Mouse (Mus musculus) kidney, postnatal 14 days (tissue): ENCODE measurements around the gene Kcnk4.

Source experiments
- DNase-seq: peaks from one replicate; pipeline ENCODE4 v3.0.0; 2022; ENCODE audit warnings: mixed read lengths

The Kcnk4 gene

DNA sequence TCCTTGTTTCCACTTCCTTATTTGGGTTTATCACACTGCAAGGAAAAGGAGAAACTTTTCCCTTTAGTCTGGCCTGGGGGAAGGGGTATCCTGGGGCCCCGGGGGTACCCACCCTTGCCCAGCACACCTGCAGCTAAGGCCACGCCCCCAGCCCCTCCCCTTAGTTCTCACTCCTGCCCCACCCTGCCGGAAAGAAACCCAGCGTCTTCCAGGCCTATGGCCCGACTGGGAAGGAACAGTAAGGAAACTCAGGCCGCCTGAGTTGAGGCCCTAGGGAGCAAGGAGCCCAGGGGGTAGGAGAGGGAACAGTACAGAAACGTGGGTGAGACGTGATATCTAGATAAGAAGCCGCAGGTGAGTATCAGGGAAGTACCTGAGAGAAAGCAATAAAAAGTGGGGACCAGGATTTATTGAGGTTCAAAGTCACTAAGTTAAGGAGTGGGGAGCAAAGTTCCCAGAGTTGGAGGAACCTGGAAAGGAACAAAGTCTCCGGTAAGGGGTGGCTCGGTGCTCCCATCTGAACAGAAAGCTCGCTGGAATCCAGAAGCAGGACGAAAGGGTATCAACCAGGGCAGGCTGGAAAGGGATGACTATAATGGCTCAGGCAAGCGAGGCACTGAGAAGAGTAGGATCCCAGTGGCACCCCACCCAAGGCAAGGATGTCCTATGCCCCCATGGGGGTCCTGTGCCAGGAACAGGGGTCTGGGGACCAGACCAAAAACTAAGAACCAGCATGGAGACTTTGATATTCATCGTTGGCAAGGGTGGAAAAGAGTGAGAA lies 34.4 kb upstream of the Kcnk4 start:
- peak; percentile 66 for DNase-seq

DNA sequence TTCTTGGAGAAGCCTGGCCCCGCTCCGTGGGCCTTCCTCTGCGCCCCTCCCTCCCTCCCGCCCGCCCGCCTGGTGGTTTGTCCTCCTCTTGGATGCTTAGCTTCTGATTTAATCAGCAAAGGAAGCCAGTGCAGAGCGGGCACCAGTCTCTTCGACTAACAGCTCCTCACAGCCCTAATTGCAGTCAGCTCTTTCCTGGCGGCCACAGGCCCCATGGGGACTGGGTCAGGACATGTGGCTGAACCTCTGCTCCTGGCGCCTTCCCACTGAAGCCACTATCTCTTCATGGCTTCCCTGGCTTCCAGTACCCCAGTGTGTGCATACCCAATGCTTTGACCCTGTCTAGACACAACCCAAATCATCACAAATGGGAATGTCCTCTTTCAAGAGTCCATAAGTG lies 22.1 kb upstream of the Kcnk4 start:
- no peak for DNase-seq

DNA sequence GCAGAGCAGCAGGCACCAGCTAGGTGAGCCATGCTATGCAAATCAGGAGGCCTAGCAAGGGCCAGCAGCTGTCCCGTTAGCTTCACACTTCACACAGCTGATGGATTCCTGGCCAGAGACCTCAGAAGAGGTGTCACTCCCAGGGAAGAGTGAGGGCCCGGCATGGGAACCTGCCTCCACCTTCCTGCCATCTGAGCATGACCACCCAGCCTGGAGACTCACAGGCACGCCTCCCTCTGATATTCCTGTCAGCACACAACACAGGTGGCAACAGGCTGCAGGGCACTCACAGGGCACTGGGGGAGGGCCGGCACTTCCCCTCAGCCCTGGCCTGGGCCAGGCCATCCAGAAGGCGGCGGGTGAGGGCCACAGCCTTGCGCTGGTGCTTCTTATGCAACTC lies 21.1 kb upstream of the Kcnk4 start:
- DNase-seq: no peak

DNA sequence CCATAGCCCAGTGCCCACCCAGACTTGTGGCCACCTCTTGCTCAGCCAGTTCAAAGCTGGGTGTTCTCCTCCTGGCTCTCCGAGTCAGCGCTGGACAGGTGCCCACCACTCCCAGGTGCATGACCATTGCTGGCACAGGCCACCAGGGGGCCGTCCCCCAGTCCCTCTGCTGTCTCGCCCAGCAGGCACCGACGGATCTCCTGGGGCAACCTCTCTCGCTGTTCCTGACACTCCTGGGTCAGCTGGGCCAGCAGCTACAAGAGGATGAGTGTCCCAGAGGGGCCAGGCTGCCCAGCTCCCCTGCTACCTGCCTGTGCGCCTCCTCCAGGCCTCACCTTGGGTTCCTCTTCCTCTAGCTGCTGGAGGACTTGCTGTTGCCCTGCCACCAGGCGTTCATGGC lies 19.7 kb upstream of the Kcnk4 start:
- DNase-seq: peak; percentile 78

DNA sequence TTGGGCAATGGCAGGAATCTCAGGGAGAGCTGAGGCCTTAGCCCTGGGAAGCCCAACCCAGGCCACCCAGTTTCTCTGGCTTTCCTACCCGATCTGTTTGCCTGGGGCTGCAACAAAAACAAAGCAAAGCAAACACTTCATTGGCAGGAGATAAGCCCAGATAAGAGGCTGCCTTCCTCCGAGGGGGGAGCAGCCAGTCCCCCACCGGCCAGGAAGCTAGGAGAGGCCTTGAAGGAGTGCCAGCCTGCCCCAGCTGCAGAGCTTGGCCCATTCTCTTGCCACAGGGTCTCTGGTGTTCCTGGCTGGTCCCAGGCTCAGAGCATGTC lies 18.4 kb upstream of the Kcnk4 start:
- DNase-seq: peak; percentile 74

DNA sequence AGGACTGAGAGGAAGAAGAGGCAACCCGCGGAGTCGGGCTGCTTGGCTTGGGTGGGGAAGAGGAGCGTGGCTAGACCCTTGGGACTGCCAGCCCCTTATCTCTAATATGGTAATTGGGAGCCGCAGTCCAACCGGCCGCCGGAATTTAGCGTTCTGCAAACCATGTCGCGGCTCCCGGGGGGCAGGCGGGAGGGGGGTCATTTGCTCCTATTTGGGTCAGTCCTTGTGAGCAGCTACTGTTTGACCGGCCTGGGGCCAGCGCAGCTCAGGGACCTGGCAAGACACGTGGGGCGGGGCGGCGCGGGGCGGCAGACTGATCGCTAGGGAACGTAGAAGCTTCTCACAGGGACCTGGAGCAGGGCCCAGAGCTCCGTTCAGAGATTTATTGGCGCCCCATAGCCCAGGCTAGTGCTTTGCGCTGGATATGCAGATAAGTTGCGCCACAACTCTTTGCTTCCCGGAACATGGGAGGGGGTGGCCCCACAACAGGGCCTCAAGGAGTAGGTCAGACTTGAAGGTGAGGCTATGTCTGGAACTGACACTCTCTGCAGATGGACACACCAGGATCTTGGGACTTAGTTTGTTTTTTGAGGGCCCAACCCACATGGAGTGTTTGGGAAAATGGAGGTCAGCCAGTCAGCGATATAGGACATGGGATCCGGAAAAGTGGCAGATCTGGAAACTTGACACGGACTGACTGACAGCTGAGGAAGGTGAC lies 17.8 kb upstream of the Kcnk4 start:
- peak; percentile 92 for DNase-seq

DNA sequence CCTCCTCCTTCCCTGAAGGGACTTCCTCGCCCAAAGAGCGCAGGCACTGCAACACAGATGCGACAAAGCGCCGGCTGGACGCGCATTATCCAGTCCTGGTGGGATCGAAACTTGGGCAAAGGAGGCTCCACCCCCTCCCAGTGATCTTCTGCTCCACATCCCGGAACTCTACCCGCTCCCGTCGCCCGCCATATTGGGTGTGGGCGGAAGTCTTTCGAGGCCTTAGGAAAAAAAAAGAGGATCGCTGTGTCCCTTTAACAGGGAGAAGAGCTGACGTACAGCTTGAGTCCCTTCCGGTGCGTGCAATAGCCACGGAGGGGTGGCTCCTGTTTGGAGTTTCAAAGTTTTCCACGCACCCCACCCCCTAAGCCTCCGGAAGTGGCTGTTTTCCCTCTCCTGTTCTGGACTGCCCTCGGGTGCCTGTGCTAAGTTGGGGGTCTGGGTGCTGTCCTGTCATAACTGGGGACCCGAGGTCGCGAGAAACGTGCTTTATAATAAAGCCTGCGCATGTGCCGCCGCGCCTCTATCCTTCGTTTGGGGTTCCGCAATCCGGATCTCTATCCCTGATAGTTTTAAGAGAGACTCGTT lies 17.2 kb upstream of the Kcnk4 start:
- DNase-seq: peak; percentile 97

DNA sequence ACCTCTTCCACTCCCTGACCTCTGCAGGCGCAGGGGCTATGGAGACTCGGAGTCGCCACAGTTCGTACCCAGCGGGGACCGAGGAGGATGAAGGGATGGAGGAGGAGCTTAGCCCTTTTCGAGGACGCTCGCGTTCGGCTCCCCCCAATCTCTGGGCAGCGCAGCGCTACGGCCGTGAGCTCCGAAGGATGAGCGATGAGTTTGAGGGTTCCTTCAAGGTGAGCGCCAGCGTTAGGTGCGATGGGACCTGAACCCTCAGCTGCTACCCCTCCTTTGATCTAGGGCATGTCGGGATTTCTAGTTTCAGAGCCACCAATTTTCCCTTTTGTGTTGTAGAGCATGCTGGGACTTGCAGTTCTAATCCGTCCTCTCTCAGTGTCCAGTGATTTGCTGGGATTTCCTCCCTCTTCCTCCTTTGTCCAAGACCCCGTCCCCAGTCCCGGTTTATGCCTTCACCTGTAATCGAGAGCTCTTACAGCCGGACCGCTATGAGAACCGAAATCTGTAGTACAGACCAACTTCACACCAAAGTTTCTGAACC lies 16.4 kb upstream of the Kcnk4 start:
- peak; percentile 72 for DNase-seq

DNA sequence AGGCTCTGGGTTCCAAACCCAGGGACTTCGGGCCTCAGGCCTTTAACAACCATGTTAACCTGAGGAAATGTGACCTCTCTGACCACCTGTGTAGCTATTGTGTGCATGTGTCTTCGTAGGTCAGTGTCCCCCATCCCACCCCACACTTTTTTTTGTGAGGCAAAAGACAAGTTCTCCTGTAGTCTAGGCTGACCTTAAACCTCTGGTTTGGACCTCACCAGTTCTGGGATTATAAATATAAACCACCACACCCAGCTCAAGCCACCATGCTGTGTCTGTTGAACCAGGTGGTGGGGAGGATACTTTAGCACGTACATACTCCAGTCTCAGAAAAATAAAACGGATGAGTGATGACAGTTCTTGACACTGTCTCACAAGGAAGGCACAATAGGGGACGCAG lies 15.6 kb upstream of the Kcnk4 start:
- DNase-seq: no peak

DNA sequence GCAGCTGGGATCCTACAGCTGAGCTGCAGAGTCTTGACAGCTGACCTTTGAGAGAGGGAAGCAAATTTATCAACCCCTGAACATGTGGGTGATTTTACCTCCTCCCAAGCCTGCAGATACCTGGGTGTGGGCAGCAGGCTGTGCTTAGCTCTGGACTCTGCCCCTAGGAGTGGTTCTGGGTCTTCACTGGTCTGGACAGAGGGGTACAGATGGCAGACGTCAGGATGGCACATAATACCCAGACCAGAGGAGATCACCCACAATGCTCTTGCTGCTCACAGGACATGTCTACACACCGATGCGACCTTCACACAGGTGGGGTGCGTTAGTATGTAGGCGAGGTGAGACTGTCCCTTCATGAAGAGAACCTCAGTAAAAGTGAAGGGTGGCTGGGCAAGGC lies 15.2 kb upstream of the Kcnk4 start:
- DNase-seq: no peak

DNA sequence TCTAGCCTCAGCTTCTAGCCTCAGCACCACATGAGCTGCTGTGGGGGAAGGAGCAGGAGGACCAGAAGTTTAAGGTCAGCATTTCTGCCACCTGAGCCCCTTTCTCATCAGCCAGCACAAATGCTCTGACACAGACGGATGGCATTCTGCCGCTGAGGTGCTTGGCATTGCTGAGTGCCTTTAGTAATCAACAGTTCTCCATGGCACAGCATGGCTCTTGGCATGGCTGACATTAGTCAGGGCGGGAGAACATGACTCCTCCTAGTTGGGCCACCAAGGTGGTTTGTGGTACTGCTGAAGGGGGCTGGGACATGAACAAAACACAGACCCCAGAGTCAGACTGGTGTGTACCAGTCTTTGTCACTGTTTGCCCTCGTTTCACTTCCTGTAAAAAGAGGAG lies 13.9 kb upstream of the Kcnk4 start:
- no peak for DNase-seq

DNA sequence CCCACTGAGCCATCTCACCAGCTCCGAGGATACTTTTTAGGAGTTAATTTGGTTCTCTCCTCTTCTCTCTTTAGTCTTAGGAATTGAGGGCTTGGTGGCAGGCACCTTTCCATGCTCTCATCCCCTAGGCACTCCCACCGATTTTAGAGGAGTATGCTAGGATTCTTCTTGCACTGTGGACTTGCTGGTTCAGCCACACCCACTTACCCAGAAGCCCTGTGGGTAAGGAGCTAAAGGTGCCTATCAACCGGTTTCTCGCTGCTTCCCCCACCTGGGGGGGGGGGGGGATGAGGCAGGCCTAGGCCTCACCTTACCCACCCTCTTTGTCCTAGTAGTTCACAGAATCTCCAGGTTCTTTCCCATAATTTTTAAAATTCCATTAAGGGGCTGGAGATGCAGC lies 13.4 kb upstream of the Kcnk4 start:
- no peak for DNase-seq

DNA sequence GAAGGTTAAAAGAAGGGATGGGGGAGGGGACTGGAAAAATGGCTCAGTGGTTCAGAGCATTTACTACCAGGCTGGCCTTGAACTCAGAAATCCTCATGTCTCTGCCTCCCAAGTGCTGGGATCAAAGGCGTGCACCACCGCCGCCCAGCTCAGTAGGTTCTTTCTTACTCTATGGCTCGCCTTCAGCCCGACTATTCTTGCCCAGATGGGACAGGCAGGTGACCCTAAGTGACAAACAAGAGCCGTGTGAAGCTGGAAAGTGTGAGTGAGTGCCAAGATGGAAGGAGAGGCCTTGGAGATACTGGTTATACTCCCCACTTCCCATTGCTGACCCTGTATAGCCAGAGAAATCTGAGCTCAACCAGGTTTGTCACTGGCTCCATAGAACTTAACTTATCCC lies 9.4 kb upstream of the Kcnk4 start:
- DNase-seq: no peak

DNA sequence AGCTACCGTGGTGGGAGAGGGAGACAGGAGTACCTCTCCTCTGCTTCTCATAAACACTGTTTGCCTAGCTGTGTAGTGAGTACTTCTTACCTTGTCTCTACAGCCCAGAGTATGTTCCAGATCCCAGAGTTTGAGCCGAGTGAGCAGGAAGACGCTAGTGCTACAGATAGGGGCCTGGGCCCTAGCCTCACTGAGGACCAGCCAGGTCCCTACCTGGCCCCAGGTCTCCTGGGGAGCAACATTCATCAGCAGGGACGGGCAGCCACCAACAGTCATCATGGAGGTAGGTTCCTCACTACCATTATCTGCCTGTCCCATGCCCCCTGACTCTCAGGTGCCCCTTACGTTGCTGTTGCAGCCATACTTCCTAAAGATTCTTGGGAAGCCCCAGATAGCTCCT lies 8.4 kb upstream of the Kcnk4 start:
- no peak for DNase-seq

DNA sequence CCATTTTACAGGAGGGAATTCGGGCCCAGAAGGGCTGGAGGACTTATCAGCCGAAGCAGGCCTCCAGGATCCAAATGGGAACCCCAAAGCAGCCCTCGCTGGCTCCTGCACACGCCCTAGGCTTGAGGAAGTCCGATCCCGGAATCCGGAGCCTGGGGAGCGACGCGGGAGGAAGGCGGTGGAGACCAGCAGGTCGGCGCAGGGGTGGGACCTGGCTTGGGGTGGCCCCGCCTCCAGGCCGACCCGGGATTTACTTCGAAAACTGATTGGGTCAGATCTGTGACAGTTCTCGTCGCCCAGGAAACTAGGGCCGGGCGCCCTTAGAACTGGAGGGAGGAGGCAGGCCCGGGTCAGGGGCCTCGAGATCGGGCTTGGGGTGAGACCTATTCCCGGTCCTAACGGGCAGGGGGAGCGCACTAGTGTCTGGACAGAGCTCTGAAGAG lies 8.0 kb upstream of the Kcnk4 start, which contains the start of gene Gpr137:
TSS of gene Gpr137 (minus strand) at position 232 of the 443 bp plus-strand sequence.
- peak; percentile 98 for DNase-seq

DNA sequence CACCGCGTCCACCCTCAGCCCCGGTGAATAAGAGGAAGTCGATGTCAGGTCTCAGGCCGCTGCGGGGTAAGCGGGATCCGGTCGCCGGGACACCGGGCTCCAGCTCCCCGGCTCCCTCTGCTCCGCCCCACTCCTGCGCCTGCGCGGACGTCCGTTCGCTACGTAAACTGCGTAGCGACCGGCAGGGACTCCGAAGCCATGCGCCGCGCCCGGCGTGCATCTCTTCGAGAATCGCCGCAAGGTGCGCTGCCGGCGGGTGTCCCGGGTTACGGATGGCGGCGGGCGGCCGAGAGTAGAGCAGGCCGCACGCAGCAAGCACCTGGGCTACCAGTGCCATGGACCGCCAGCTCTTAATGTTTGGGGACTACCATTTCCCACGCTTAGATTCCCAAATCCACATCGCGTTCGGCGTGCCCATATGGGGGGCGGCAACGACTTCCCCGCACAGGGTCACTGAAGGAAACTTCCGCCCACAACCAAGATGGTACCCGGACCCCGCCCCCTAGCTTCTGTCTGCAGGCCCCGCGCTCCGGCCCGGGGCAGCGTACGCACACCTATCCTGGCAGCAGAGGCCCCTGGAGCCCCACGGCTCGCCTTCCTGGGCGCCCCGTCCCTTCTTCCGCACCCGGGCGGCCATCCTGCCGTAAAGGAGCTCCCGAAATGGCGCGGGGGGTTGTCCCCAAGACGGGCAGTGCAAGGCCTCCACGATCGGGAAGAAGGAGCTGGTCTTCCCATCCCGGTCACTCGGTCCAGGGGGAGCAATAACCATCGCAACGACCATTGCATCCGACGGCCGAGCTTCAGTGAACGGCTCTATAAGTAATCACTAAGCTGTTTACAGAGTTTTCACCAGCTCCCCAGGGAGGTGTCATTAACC lies 7.3 kb upstream of the Kcnk4 start, which contains the start of gene Bad:
TSS of gene Bad (plus strand) at position 490 of the 877 bp plus-strand sequence.
- peak; percentile 95 for DNase-seq

DNA sequence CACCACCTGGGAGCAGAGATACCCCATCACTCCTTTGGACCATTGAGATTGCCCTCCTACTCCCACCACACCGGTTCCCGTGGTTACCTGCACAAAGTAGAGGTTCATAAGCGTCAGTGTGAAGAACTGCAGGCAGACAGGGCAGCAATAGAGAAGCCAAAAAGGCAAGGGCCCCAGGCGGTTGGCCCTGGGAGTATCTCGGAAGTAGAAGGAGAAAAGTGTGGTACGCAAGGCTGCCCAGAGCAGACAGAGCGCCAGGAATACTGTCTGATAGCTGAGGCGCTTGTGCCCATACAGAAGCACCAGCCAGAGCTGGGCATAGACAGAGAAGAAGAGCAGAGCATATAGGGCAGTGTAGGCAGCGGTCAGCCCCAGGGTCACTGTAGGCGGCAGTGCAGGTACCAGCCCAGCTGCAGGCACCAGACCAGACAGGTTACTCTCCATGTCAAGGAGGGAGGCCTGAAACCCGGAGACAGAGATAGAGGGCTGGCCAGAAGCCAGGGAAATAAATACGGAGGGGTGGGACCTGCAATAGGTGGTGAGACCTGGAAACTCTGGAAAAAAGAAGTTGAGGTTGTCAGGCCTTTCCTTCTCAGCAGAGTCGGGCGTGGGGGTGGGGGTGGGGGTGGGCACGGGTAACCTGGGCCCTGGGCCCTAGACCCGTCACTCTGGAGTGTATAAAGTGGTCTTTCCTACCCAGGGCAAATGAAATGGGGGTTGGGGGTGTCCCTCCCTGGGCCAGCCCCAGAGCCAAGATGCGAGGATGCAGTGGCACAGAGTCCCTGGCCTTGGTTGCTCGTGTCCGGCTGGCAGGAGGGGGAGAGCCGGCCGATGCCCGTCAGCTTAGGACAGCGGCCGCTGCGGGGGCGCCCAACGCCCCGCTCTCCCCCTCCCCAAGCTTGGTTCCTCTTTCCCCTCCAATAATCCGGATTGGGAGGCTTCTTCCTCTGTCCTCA lies 6.4 kb upstream of the Kcnk4 start:
- DNase-seq: peak; percentile 37

DNA sequence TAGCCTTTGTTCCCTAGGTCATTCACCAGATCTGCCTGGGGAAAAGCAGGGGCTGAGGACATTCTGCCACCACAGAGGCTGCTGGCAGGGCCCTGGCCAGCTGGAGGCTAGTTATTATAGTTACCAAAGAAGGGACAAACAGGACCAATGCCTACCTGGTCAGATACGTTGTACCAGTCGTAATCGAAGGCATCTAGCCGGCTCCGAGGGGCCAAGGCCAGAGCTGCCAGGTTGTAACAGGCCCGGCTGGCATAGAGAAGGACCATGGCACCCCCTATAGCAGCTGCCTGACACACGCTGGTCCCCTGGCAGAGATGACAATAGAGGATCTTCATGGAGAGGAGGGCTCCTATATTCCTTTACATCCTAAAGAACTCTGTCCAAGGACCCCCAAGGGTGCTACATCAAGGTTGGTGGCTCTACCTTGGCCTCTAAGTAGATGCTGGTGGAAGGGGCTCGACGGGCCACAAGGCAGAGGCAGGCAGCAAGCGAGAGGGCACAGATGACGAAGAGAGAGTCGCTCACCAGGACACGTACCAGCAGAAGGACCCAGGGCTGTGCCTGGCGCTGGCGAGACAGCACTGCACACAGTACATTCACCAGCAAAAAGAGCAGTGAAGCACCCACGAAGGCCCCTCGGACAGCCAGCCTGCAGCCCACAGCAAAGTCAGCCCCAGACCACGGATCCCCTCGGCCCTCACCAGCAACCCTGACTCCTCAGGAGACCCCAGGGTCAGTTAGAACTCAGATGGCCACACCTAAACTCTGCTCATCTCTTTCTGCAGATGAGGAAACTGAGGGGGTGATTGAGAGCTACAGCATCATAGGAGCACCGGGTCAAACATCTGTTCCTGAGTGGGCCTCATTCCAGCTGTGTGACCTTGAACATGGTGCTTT lies 5.0 kb upstream of the Kcnk4 start:
- no peak for DNase-seq

DNA sequence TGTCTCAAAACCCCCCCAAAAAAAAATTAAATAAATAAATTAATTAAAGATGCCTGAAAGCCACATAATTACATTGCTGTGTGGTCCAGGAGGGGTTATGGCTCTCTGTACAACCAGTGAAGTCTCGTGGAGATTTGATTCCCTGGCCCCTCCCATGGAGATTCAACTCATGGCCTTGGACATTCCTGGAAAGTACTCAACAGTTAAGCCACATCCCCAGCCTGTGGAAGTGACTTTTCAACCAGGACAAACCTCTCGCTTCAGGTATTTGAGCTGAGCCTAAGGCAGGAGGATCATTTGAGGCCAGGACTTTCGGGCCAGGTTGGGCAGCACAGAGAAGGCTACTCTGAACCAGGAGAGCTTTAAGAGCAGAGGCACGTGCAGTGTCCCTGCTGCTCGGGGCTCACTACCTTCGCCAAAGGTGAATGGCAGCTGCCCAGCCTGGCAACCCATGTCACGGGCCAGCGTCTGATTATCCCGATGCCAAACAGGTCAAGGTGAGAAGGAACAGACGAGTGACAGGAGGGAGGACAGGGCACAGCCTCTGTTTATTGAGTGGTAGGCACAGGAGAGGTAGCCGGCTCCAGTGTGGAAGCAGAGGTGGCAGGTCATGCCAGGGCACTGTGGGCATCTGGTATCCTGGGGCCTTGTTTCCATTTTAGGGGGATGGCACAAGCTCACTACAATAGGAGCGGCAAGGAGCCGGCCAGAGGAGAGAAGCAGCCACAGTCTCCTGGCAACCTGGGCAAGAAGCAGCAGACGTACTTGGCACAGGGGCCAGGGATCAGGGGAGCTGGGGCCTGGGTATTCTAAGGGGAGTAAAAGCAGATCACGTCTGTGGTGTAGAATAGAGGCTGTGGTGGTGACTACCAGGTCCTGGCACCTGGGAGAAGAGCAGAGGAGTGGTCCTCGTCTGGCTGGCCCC lies 3.5 kb upstream of the Kcnk4 start:
- DNase-seq: no peak
